ENCODE assay signal across 13 mouse cellular contexts in genomic region chr6:117577539-117578521, GRCm38 (mm10).
DNase-seq lines count a peak whose midpoint lies in the region; ATAC-seq and TF ChIP-seq lines count a peak whose summit lies in the region.
"Had no signal": no experiment of that assay in that cellular context is flagged by ENCODE, and none has a peak within 500 bp of the region (broad histone marks: within the 10 kb centered on the region; RNA-seq: fewer than 3 reads in every experiment).

No protein-coding gene starts in this region.

- no peaks in the 10 kb centered on the region for H3K4me1 ChIP-seq in midbrain, embryonic 15.5 days

- H3K9me3 ChIP-seq in midbrain, embryonic 15.5 days = no peaks in the 10 kb centered on the region

- no peak overlapping the region for H3K9ac ChIP-seq in midbrain, embryonic 15.5 days

- peak; percentile 90 for ATAC-seq in midbrain, embryonic 15.5 days (replicated peaks)

- no peaks in the 10 kb centered on the region for H3K36me3 ChIP-seq in midbrain, embryonic 15.5 days (replicated peaks)

- H3K27ac ChIP-seq in midbrain, embryonic 15.5 days = no peak overlapping the region
- H3K27ac ChIP-seq: macrophage had no signal

- H3K4me3 ChIP-seq in midbrain, embryonic 15.5 days = no peak overlapping the region
- H3K4me3 ChIP-seq: myocyte had no signal

- 69% methylated on average over 10 of the region's 10 CpGs for WGBS in midbrain, embryonic 15.5 days

- no peak for TF ChIP-seq CTCF in brain, embryonic 14.5 days (IDR thresholded peaks at IDR 0.05; ENCODE audit: borderline replicate concordance, extremely low read depth, insufficient read depth, insufficient read length)

- no peak overlapping the region for H3K4me2 ChIP-seq in midbrain, embryonic 15.5 days

- H3K27me3 ChIP-seq in midbrain, embryonic 15.5 days (replicated peaks) = no peaks in the 10 kb centered on the region

- no peak for TF ChIP-seq POLR2A in brain, embryonic 14.5 days (IDR thresholded peaks at IDR 0.05; ENCODE audit: borderline replicate concordance, extremely low read depth, insufficient read depth, insufficient read length, poor library complexity, severe bottlenecking)

- DNase-seq in heart, adult 11 months = peak; percentile 90
- DNase-seq in heart, adult 8-10 months (ENCODE audit: low spot score) = no peak
- DNase-seq in layer of hippocampus, adult 9-10 months (ENCODE audit: low spot score) = peak; percentile 17
- DNase-seq in layer of hippocampus, adult 8-10 months (ENCODE audit: low spot score in 2 of 2) = no peak
- peak; percentile 68 for DNase-seq in brain, embryonic 14.5 days (ENCODE audit: low read depth)
- no peak for DNase-seq in gastrocnemius, postnatal 25 days
- DNase-seq in cerebellum, postnatal 14 days = no peak
- DNase-seq: cerebellum, postnatal 36 days; right cerebral cortex, adult 18-20 months; thymus, postnatal 14 days had no signal

Comparison
In these comparisons a context has a peak if more than half of its experiments do, and no peak if none do; other contexts are left out.
1. DNase-seq: peak in heart, adult 11 months (single experiment), layer of hippocampus, adult 9-10 months (single experiment) and brain, embryonic 14.5 days (single experiment); none in heart, adult 8-10 months (single experiment), layer of hippocampus, adult 8-10 months (0 of 2), gastrocnemius, postnatal 25 days (single experiment) and cerebellum, postnatal 14 days (0 of 2).